Mouse (Mus musculus) forebrain, embryonic 16.5 days (tissue): ENCODE data around the gene Mustn1. TPM values are rescaled to one million over a fixed set of nuclear protein-coding genes. Genes with fewer than 3 reads are reported as not detected.

Experiments
- ATAC-seq: fragments of 200-750 bp; cut with Nextera tagmentation; 2 replicates; pipeline ENCODE4 v1.8.0; 2017; ENCODE audit warnings: mild to moderate bottlenecking, moderate library complexity
- H3K27ac ChIP-seq: fragments of 300-500 bp; sonication (generic); 2 replicates; pipeline ENCODE4 v1.5.1; 2014; ENCODE audit warnings: low read length, control low read depth
- H3K27me3 ChIP-seq: fragments of 300-500 bp; sonication (generic); replicated peaks from 2 replicates; pipeline ENCODE4 v1.6.1; 2014; ENCODE audit warnings: low read length; ENCODE audit not compliant: control insufficient read depth, insufficient read depth
- H3K36me3 ChIP-seq: fragments of 300-500 bp; sonication (generic); 2 replicates; pipeline ENCODE4 v1.6.1; 2014; ENCODE audit not compliant: control insufficient read depth, insufficient read depth
- H3K4me1 ChIP-seq: fragments of 300-500 bp; sonication (generic); replicated peaks from 2 replicates; pipeline ENCODE4 v1.6.1; 2014; ENCODE audit warnings: low read length; ENCODE audit not compliant: control insufficient read depth, insufficient read depth
- H3K4me2 ChIP-seq: fragments of 300-500 bp; sonication (generic); 2 replicates; pipeline ENCODE4 v1.6.1; 2014; ENCODE audit warnings: mild to moderate bottlenecking, low read length, control low read depth
- H3K4me3 ChIP-seq: fragments of 300-500 bp; sonication (generic); replicated peaks from 2 replicates; pipeline ENCODE4 v1.5.1; 2014; ENCODE audit warnings: mild to moderate bottlenecking, low read length, control low read depth
- H3K9ac ChIP-seq: fragments of 300-500 bp; sonication (generic); replicated peaks from 2 replicates; pipeline ENCODE4 v1.6.1; 2014; ENCODE audit warnings: low read depth, low read length, control low read depth
- H3K9me3 ChIP-seq: fragments of 300-500 bp; sonication (generic); 2 replicates; pipeline ENCODE4 v1.6.1; 2016; ENCODE audit warnings: low read length; ENCODE audit not compliant: control insufficient read depth
- WGBS: fragments of 180-500 bp; shearing (Covaris S2); extraction: QIAGEN DNeasy Blood & Tissue Kit; methylation state at CpG from one replicate; pipeline ENCODE4 v1.1.7; 2014; 5-methylcytosine and 5-hydroxymethylcytosine counted together
- polyA plus RNA-seq: library from polyadenylated mRNA; unstranded; fragments of >200 nt; fragmentation: Nextera tagmentation; extraction: Ambion mirVana; gene quantifications from 2 replicates; pipeline ENCODE4 v1.2.1, GENCODE M21; 2015

The Mustn1 gene
- polyA plus RNA-seq, 1 experiment from 2014 or later, result 0.90 TPM

GRCm38 (mm10) chr14:30862368-30862767 is 16.6 kb upstream of the Mustn1 start:
- Histone ChIP-seq H3K9me3 (no peaks in the 10 kb centered on the region), H3K27ac (no peak overlapping the region), H3K4me2 (no peak overlapping the region), H3K9ac (no peak overlapping the region), H3K4me1 (no peaks in the 10 kb centered on the region), H3K36me3 (no peaks in the 10 kb centered on the region), H3K4me3 (no peak overlapping the region), H3K27me3 (no peaks in the 10 kb centered on the region)
- 88% methylated on average over 9 of the region's 9 CpGs for WGBS
- ATAC-seq, result no peak

GRCm38 (mm10) chr14:30865311-30865710 is 13.7 kb upstream of the Mustn1 start:
- H3K27ac ChIP-seq, result no peak overlapping the region
- 72% methylated on average over 3 of the region's 3 CpGs for WGBS
- no peak overlapping the region for H3K4me2 ChIP-seq
- ATAC-seq, result no peak
- no peaks in the 10 kb centered on the region for H3K36me3 ChIP-seq
- no peaks in the 10 kb centered on the region for H3K27me3 ChIP-seq
- no peaks in the 10 kb centered on the region for H3K9me3 ChIP-seq
- H3K9ac ChIP-seq, result no peak overlapping the region
- H3K4me1 ChIP-seq, result no peaks in the 10 kb centered on the region
- no peak overlapping the region for H3K4me3 ChIP-seq

- Histone ChIP-seq H3K36me3 (no peaks in the 10 kb centered on the region), H3K4me2 (no peak overlapping the region), H3K27ac (no peak overlapping the region), H3K4me3 (no peak overlapping the region), H3K4me1 (no peaks in the 10 kb centered on the region), H3K9ac (no peak overlapping the region), H3K27me3 (no peaks in the 10 kb centered on the region), H3K9me3 (no peaks in the 10 kb centered on the region)
- no peak for ATAC-seq
- WGBS, result 29% methylated on average over 5 of the region's 5 CpGs
These were observed 12.0 kb upstream of the Mustn1 start for GRCm38 (mm10) chr14:30867042-30867441.

GRCm38 (mm10) chr14:30868826-30869225 is 10.2 kb upstream of the Mustn1 start:
- ATAC-seq, result no peak
- Histone ChIP-seq H3K4me2 (no peak overlapping the region), H3K36me3 (0 out of 2 replicates have a peak, but pooled peaks cover 3% of the 10 kb centered on the region), H3K9me3 (no peaks in the 10 kb centered on the region), H3K4me3 (no peak overlapping the region), H3K9ac (no peak overlapping the region), H3K27me3 (no peaks in the 10 kb centered on the region), H3K27ac (no peak overlapping the region), H3K4me1 (no peaks in the 10 kb centered on the region)
- WGBS, result 91% methylated on average over 10 of the region's 10 CpGs

GRCm38 (mm10) chr14:30869391-30869801 is 9.6 kb upstream of the Mustn1 start:
- no peak overlapping the region for H3K27ac ChIP-seq

GRCm38 (mm10) chr14:30870206-30871147 is 8.5 kb upstream of the Mustn1 start:
- ATAC-seq, result no peak
- Histone ChIP-seq H3K27ac (no peak overlapping the region), H3K27me3 (no peaks in the 10 kb centered on the region), H3K9ac (no peak overlapping the region), H3K4me1 (no peaks in the 10 kb centered on the region), H3K4me3 (no peak overlapping the region), H3K36me3 (0 out of 2 replicates have a peak, but pooled peaks cover 3% of the 10 kb centered on the region), H3K9me3 (no peaks in the 10 kb centered on the region), H3K4me2 (no peak overlapping the region)
- WGBS, result 86% methylated on average over 25 of the region's 25 CpGs

More at GRCm38 (mm10) chr14:30869391-30869801, 9.6 kb upstream of the Mustn1 start:
- Histone ChIP-seq H3K27me3 (no peaks in the 10 kb centered on the region), H3K9me3 (no peaks in the 10 kb centered on the region), H3K9ac (no peak overlapping the region), H3K4me3 (no peak overlapping the region), H3K36me3 (0 out of 2 replicates have a peak, but pooled peaks cover 3% of the 10 kb centered on the region), H3K4me1 (no peaks in the 10 kb centered on the region), H3K4me2 (no peak overlapping the region)
- ATAC-seq, result no peak
- WGBS, result 83% methylated on average over 8 of the region's 8 CpGs

GRCm38 (mm10) chr14:30874095-30874700 is 4.8 kb upstream of the Mustn1 start:
- Histone ChIP-seq H3K4me3 (no peak overlapping the region), H3K4me1 (no peaks in the 10 kb centered on the region), H3K9ac (no peak overlapping the region), H3K4me2 (no peak overlapping the region), H3K27ac (no peak overlapping the region), H3K9me3 (no peaks in the 10 kb centered on the region), H3K27me3 (no peaks in the 10 kb centered on the region), H3K36me3 (0 out of 2 replicates have a peak, but pooled peaks cover 3% of the 10 kb centered on the region)
- 85% methylated on average over 18 of the region's 18 CpGs for WGBS
- no peak for ATAC-seq

GRCm38 (mm10) chr14:30875130-30875865 is 3.7 kb upstream of the Mustn1 start:
- Histone ChIP-seq H3K36me3 (0 out of 2 replicates have a peak, but pooled peaks cover 3% of the 10 kb centered on the region), H3K4me3 (no peak overlapping the region), H3K9ac (no peak overlapping the region), H3K27me3 (no peaks in the 10 kb centered on the region), H3K9me3 (no peaks in the 10 kb centered on the region), H3K27ac (no peak overlapping the region), H3K4me1 (no peaks in the 10 kb centered on the region), H3K4me2 (no peak overlapping the region)
- WGBS, result 86% methylated on average over 12 of the region's 12 CpGs
- no peak for ATAC-seq

- no peak for ATAC-seq
- Histone ChIP-seq H3K36me3 (0 out of 2 replicates have a peak, but pooled peaks cover 3% of the 10 kb centered on the region), H3K4me1 (no peaks in the 10 kb centered on the region), H3K4me3 (no peak overlapping the region), H3K27ac (no peak overlapping the region), H3K4me2 (no peak overlapping the region), H3K27me3 (no peaks in the 10 kb centered on the region), H3K9me3 (no peaks in the 10 kb centered on the region), H3K9ac (no peak overlapping the region)
- WGBS, result 88% methylated on average over 9 of the region's 9 CpGs
These were observed 3.0 kb upstream of the Mustn1 start for GRCm38 (mm10) chr14:30875955-30876354.
